Mouse (Mus musculus) lung, postnatal 0 days (tissue): ENCODE results near the gene Sipa1l1.

ENCODE experiments used
- CTCF ChIP-seq: IDR thresholded peaks from 2 replicates; pipeline ENCODE4 v1.5.1; 2016; ENCODE audit warnings: antibody characterized with exemption, mild to moderate bottlenecking
- EP300 ChIP-seq: IDR thresholded peaks from 2 replicates; pipeline ENCODE4 v1.6.1; 2016; ENCODE audit warnings: antibody characterized with exemption, mild to moderate bottlenecking, control low read depth

DNA sequence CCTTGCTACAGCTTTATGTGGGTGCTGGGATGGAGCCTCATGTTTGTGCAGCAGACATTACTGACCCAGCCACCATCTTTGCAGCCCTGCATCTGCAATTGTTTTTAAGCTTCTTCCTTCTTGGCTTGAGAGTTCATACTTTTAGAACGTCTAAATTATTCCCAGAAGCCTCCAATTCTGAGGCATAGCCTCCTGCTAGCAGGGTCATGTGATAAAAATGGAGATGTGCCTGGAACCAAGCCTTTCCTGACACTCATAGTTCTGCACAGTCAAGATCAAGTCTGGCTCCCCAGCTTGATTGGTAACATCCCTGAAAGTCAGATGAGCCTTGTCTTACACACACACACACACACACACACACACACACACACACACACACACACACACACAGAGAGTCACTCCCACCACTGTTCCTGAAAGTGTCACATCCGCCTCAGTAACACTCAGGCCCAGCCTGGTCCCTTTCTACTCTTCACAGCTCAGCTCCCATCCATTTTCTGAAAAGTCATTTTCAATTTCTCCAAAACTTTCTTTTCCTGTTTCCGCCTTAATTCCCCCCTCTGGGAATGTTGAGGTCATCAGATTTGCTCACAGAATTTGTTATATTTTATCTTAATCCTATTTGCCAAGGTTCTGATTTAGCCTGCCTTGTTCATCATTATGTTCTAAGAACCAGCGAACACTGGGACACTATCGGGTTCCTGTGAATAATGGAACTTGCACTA lies 238.6 kb downstream of the Sipa1l1 start:
- TF ChIP-seq CTCF (no peak), EP300 (no peak)
